Mouse (Mus musculus): ENCODE results near the gene Tkt.
A peak's percentile ranks its signal among the peaks of the same experiment; 100 is the strongest.
"Not testable (repeated sequence)": the region's sequence is repeated elsewhere in the genome, so short reads cannot be mapped to it uniquely, and the experiment has no call there.

The Tkt gene

GRCm38 (mm10) chr14:30548131-30548720, at the start of gene Tkt:
TSS of gene Tkt (plus strand) at chr14:30548359.
- DNase-seq = peak in 1 of 2 experiments; percentile 28

- no peak for DNase-seq
These were observed 43.2 kb upstream of the Tkt start for GRCm38 (mm10) chr14:30504990-30505389.

GRCm38 (mm10) chr14:30510214-30510763, 37.9 kb upstream of the Tkt start:
- no peak for DNase-seq

- no peak for DNase-seq
These were observed 35.3 kb upstream of the Tkt start for GRCm38 (mm10) chr14:30512896-30513295.

- no peak for DNase-seq
These were observed 32.0 kb upstream of the Tkt start for GRCm38 (mm10) chr14:30515931-30516723.

- no peak for DNase-seq
These were observed 28.8 kb upstream of the Tkt start for GRCm38 (mm10) chr14:30519323-30519722.

- no peak for DNase-seq
These were observed 24.8 kb upstream of the Tkt start for GRCm38 (mm10) chr14:30523356-30523755.

- no peak for DNase-seq
These were observed 19.8 kb upstream of the Tkt start for GRCm38 (mm10) chr14:30528392-30528791.

GRCm38 (mm10) chr14:30528961-30529360, 19.2 kb upstream of the Tkt start:
- DNase-seq = no peak

- DNase-seq = no peak
These were observed 18.7 kb upstream of the Tkt start for GRCm38 (mm10) chr14:30529454-30529853.

- no peak for DNase-seq
These were observed 17.4 kb upstream of the Tkt start for GRCm38 (mm10) chr14:30530726-30531269.

GRCm38 (mm10) chr14:30531431-30531830, 16.7 kb upstream of the Tkt start:
- no peak for DNase-seq

GRCm38 (mm10) chr14:30531896-30532295, 16.3 kb upstream of the Tkt start:
- no peak for DNase-seq

- DNase-seq = no peak
These were observed 14.2 kb upstream of the Tkt start for GRCm38 (mm10) chr14:30533780-30534450.

GRCm38 (mm10) chr14:30541541-30541940, 6.6 kb upstream of the Tkt start:
- no peak for DNase-seq

GRCm38 (mm10) chr14:30543331-30543730, 4.8 kb upstream of the Tkt start:
- DNase-seq = not testable (repeated sequence)

GRCm38 (mm10) chr14:30548965-30549776, 1.0 kb downstream of the Tkt start:
- peak; percentile 92 to 93 for DNase-seq

GRCm38 (mm10) chr14:30549777-30550149, 1.6 kb downstream of the Tkt start:
- DNase-seq = peak; percentile 36 to 50

- no peak for DNase-seq
These were observed 2.3 kb downstream of the Tkt start for GRCm38 (mm10) chr14:30550232-30551070.

- no peak for DNase-seq
These were observed 3.4 kb downstream of the Tkt start for GRCm38 (mm10) chr14:30551509-30551908.

- DNase-seq = no peak
These were observed 3.8 kb downstream of the Tkt start for GRCm38 (mm10) chr14:30551981-30552380.
